Mouse (Mus musculus) subcutaneous adipose tissue, adult 2 months (tissue): Measurements from ENCODE around the gene Gpr62. TPM values are rescaled to one million over a fixed set of nuclear protein-coding genes. Genes with fewer than 3 reads are reported as not detected.

Source experiments
- polyA plus RNA-seq: library from polyadenylated mRNA; depleted of rRNA; stranded (reverse); fragments of >200 nt; gene quantifications from 2 replicates; pipeline ENCODE4 v1.2.3, GENCODE M21; 2012; ENCODE audit warnings: low replicate concordance; rRNA removed

Gene Gpr62
- 0.40 TPM in 1 of 2 replicates, not detected in the other for polyA plus RNA-seq

DNA sequence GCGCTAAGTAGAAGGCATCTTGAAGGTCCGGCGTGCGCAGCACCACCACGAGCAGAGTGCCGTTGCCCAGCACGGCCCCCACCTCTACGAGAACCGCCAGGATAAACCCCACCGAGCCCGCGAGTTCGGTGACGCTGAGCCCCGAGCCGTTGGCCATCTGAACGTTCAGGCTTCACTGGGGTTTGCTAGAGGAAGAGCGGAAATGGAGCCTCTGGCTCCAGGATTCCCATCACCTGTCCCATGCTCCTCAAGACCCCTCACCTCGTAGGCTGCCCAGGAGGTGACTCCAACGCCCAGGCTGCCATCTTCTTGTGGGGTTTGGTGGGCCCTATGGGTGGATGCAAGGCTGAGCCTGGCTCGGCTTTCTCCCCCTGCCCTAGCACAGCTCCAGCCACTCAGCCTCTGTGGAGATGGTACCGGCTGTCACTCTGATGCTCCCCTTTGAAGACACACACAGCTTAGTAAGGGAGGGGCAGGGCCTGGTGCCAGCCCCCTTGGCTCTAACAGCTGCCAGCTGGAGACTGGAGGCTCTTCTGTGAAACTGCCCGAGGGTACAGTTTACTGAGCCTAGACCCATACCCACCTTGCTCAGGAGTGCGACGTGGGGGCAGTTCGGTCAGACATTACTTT is at the start of gene Gpr62:
Gene Gpr62, minus strand, starts transcription at position 368 of the 630 bp plus-strand sequence.

GRCm38 (mm10) chr9:106514273-106514672 is 48.5 kb upstream of the Gpr62 start, which contains the start of gene Iqcf5:
TSS of gene Iqcf5 (plus strand) at chr9:106514573.

GRCm38 (mm10) chr9:106499667-106500066 is 33.9 kb upstream of the Gpr62 start, which contains the start of gene Iqcf1:
TSS of gene Iqcf1 (plus strand) at chr9:106499967.

DNA sequence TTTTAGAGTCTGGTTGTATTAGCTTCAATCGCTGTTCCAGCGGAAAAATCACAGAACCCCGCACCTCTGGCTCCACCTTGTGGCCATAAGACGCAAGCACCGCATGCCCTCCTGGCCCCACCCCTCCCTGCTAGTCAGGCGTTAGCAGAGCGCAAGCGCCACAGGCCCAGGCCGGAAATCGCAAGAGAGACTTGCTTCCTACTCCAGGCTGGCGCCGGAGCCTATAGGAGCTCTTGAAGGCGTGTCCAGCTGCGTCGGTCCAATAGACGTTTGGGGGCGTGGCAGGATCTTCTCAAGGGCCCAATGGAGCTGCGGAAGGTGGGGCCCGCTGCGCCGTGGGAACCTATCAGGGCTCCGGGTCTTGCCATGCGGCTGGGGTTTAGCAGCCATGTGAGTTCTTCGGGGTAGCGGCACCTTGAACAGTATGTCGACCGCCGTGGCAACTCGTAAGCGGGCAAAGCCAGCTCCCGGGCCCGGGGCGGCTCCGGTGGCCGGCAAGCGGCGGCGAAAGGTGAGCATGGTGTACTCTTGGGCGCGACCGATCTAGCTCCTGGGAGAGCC is 11.3 kb upstream of the Gpr62 start, which contains the start of gene Parp3:
Gene Parp3, minus strand, starts transcription at position 26 of the 561 bp plus-strand sequence.

DNA sequence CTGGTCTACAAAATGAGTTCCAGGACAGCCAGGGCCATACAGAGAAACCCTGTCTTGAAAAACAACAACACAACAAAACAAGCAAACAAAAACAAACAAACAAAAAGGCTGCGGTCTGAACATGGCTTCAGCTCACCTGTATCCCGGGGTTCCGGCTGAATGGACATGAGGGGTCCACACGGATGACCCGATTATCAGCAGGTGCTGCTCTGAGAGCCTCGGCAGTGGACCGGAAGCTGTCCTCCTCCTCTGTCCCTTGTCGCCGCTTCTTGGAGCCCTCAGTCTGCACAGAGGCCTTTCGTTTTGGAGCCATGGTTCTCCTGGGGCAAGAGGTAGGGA is 9.9 kb upstream of the Gpr62 start, which contains the start of gene Rrp9:
Gene Rrp9, plus strand, starts transcription at position 301 of the 339 bp plus-strand sequence.

DNA sequence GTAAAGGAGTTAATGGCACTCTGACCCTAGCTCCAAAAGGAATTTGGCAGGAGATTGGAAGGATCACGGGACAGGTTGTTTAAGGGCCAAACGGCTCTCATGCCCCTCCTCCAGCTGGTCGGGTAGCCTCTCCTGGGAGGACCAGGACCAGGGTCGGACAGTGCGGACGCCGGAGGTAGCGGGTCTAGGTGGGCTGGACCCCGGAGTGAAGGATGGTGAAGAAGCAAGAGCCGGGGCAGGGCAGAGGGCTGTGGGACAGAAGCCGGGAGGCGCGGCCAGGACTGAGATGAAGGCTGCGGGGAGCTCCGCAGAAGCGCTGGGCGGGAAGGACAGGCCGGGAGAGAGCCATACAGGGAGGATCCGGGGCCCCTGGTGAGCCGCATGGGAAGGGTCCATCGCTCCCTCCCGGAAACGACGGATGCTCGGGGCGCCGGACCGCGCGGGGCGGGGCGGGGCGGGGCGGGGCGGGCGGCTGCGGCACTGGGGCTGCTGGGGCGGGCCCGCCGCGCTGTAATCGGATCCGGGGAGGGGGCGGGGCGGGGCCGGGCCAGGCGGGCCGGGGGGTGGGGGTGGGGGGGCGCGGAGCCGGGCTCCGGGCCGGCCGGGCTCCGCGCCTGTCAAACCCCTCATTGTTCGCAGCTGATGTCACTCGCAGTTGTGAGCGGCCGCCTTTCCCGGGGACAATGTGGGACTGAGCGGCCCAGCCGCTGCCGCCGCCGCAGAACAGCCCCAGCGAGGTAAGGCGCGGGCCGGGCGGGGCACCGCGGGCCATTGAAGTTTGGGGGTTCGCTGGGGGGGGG is 12.3 kb downstream of the Gpr62 start, which contains the start of gene Pcbp4:
Gene Pcbp4, plus strand, starts transcription at position 21 of the 800 bp plus-strand sequence.

GRCm38 (mm10) chr9:106447348-106447747 is 18.4 kb downstream of the Gpr62 start, which contains the start of the genes Abhd14b and Abhd14a:
TSS of gene Abhd14b (plus strand) at chr9:106447459.
TSS of gene Abhd14a (minus strand) at chr9:106447678.

GRCm38 (mm10) chr9:106429221-106430014 is 36.3 kb downstream of the Gpr62 start, which contains the start of gene Rpl29:
TSS of gene Rpl29 (plus strand) at chr9:106429454.

Other genes starting within 250 kb of the Gpr62 start
- 4.1 and 10.6 TPM in 2 replicates for gene Tlr9, start 243.3 kb downstream of the Gpr62 start, polyA plus RNA-seq
- gene Alas1, start 217.3 kb downstream of the Gpr62 start, polyA plus RNA-seq, result 185 and 273 TPM in 2 replicates
- 8.3 and 11.1 TPM in 2 replicates for gene Poc1a, start 184.9 kb downstream of the Gpr62 start, polyA plus RNA-seq
- 46.7 and 83.4 TPM in 2 replicates for gene Dusp7, start 97.3 kb downstream of the Gpr62 start, polyA plus RNA-seq
- 462 and 751 TPM in 2 replicates for gene Rpl29, start 36.5 kb downstream of the Gpr62 start, polyA plus RNA-seq
- 11.5 and 16.5 TPM in 2 replicates for gene Acy1, start 27.6 kb downstream of the Gpr62 start, polyA plus RNA-seq
- 80.4 and 111 TPM in 2 replicates for gene Abhd14b, start 18.5 kb downstream of the Gpr62 start, polyA plus RNA-seq
- 53.8 and 72.6 TPM in 2 replicates for gene Abhd14a, start 18.3 kb downstream of the Gpr62 start, polyA plus RNA-seq
- gene Pcbp4, start 12.6 kb downstream of the Gpr62 start, polyA plus RNA-seq, result 78.7 and 126 TPM in 2 replicates
- gene Rrp9, start 10.0 kb upstream of the Gpr62 start, polyA plus RNA-seq, result 22.3 and 41.2 TPM in 2 replicates
- 91.3 and 199 TPM in 2 replicates for gene Parp3, start 11.0 kb upstream of the Gpr62 start, polyA plus RNA-seq
- gene Iqcf1, start 34.0 kb upstream of the Gpr62 start, polyA plus RNA-seq, result not detected in 2 replicates
- gene Iqcf5, start 48.6 kb upstream of the Gpr62 start, polyA plus RNA-seq, result not detected in 2 replicates
- not detected in 2 replicates for gene Iqcf3, start 95.7 kb upstream of the Gpr62 start, polyA plus RNA-seq
- not detected in 2 replicates for gene Iqcf4, start 105.1 kb upstream of the Gpr62 start, polyA plus RNA-seq
- gene Iqcf6, start 160.6 kb upstream of the Gpr62 start, polyA plus RNA-seq, result not detected in 2 replicates
- gene Grm2, start 190.1 kb upstream of the Gpr62 start, polyA plus RNA-seq, result not detected in 2 replicates
- gene Tex264, start 220.0 kb upstream of the Gpr62 start, polyA plus RNA-seq, result 142 and 168 TPM in 2 replicates